Mouse (Mus musculus) liver, adult 2 months (tissue): ENCODE data around the gene Cfap45.

Experiments used
- CTCF ChIP-seq: fragments of 200-500 bp; IDR thresholded peaks from 2 replicates; pipeline ENCODE4 v1.5.1; 2011; ENCODE audit warnings: low read depth, low read length, control low read depth
- POLR2A ChIP-seq: fragments of 200-500 bp; IDR thresholded peaks from 2 replicates; pipeline ENCODE4 v1.6.1; 2011; ENCODE audit warnings: low read length, control low read depth; ENCODE audit not compliant: insufficient read depth; ENCODE audit errors: extremely low read depth

DNA sequence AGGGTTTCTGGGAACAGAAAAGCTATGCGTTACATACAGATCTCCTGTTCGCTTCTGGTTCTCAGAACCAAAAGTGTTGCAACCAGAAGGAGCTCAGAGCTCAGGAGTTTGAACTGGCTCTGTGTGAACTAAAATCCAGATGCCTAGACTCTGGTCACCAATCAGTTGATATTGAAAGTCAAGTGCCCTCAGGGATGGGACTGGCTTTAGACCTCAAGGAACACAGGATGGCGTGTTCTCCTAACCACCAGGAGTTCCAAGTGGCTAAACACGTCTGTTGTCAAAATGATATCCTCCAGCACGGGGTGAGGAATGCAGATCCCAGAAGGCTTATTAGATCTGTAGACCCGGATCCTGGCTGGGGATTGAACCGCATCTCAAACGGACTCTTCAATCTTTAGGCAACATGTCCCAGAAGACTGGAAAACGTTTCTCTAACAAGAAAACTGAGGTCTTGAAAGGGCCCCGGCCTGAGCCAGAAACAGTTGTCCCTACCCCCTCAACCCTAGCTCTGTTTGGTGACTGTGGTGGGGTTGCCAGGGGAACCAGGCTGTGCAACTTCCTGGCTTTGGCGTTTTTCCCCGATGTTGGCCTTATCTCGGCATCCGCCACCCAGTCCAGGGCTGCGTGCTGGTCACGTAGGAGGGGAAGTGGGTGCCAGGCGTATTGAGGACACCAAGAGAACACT is 6.9 kb upstream of the Cfap45 start:
- TF ChIP-seq CTCF, result no peak
- TF ChIP-seq POLR2A, result no peak
